Mouse (Mus musculus): ENCODE results near the gene Plpp2.
A peak's percentile ranks its signal among the peaks of the same experiment; 100 is the strongest.

The Plpp2 gene

GRCm38 (mm10) chr10:79533126-79533911, at the start of gene Plpp2:
TSS of gene Plpp2 (minus strand) at chr10:79533796.
- DNase-seq: peak; percentile 88

GRCm38 (mm10) chr10:79581501-79581900, 47.9 kb upstream of the Plpp2 start:
- DNase-seq: no peak

GRCm38 (mm10) chr10:79580811-79581210, 47.2 kb upstream of the Plpp2 start:
- no peak for DNase-seq

GRCm38 (mm10) chr10:79580356-79580755, 46.8 kb upstream of the Plpp2 start:
- no peak for DNase-seq

- no peak for DNase-seq
Measured at GRCm38 (mm10) chr10:79579781-79580180, 46.2 kb upstream of the Plpp2 start.

GRCm38 (mm10) chr10:79578891-79579290, 45.3 kb upstream of the Plpp2 start:
- DNase-seq: no peak

GRCm38 (mm10) chr10:79578276-79578675, 44.7 kb upstream of the Plpp2 start:
- DNase-seq: no peak

- no peak for DNase-seq
Measured at GRCm38 (mm10) chr10:79577376-79577775, 43.8 kb upstream of the Plpp2 start.

GRCm38 (mm10) chr10:79575754-79576153, 42.2 kb upstream of the Plpp2 start:
- no peak for DNase-seq

GRCm38 (mm10) chr10:79574796-79575195, 41.2 kb upstream of the Plpp2 start:
- no peak for DNase-seq

- DNase-seq: no peak
Measured at GRCm38 (mm10) chr10:79574350-79574749, 40.8 kb upstream of the Plpp2 start.

GRCm38 (mm10) chr10:79573611-79574010, 40.0 kb upstream of the Plpp2 start:
- no peak for DNase-seq

GRCm38 (mm10) chr10:79571314-79571713, 37.7 kb upstream of the Plpp2 start:
- no peak for DNase-seq

GRCm38 (mm10) chr10:79569921-79570320, 36.3 kb upstream of the Plpp2 start:
- no peak for DNase-seq

- no peak for DNase-seq
Measured at GRCm38 (mm10) chr10:79559716-79560115, 26.1 kb upstream of the Plpp2 start.

GRCm38 (mm10) chr10:79557496-79557895, 23.9 kb upstream of the Plpp2 start:
- DNase-seq: no peak

GRCm38 (mm10) chr10:79556951-79557350, 23.4 kb upstream of the Plpp2 start:
- DNase-seq: no peak

GRCm38 (mm10) chr10:79555238-79555724, 21.7 kb upstream of the Plpp2 start:
- no peak for DNase-seq

GRCm38 (mm10) chr10:79554330-79555237, 21.0 kb upstream of the Plpp2 start, which contains the start of gene Mier2:
TSS of gene Mier2 (minus strand) at chr10:79555199.
- DNase-seq: peak; percentile 77

GRCm38 (mm10) chr10:79553691-79554090, 20.1 kb upstream of the Plpp2 start:
- DNase-seq: no peak

- DNase-seq: no peak
Measured at GRCm38 (mm10) chr10:79553176-79553575, 19.6 kb upstream of the Plpp2 start.

- no peak for DNase-seq
Measured at GRCm38 (mm10) chr10:79552531-79552930, 18.9 kb upstream of the Plpp2 start.

GRCm38 (mm10) chr10:79550366-79550765, 16.8 kb upstream of the Plpp2 start:
- no peak for DNase-seq
